Mouse (Mus musculus) stomach, embryonic 15.5 days (tissue): ENCODE results near the gene Fkbp5. TPM values are rescaled to one million over a fixed set of nuclear protein-coding genes. Genes with fewer than 3 reads are reported as not detected.
A peak's percentile ranks its signal among the peaks of the same experiment; 100 is the strongest.

Experiments used
- ATAC-seq: fragments of 200-750 bp; cut with Nextera tagmentation; 2 replicates; pipeline ENCODE4 v1.8.0; 2017; ENCODE audit warnings: low read depth, moderate number of reproducible peaks, moderate TSS enrichment; ENCODE audit not compliant: insufficient read depth, low FRiP score
- H3K27ac ChIP-seq: fragments of 300-500 bp; sonication (generic); 2 replicates; pipeline ENCODE4 v1.5.1; 2015; ENCODE audit warnings: mild to moderate bottlenecking, inconsistent platforms
- H3K27me3 ChIP-seq: fragments of 300-500 bp; sonication (generic); replicated peaks from 2 replicates; pipeline ENCODE4 v1.6.1; 2015; ENCODE audit warnings: inconsistent platforms
- H3K36me3 ChIP-seq: fragments of 300-500 bp; sonication (generic); 2 replicates; pipeline ENCODE4 v1.6.1; 2015; ENCODE audit warnings: inconsistent platforms
- H3K4me1 ChIP-seq: fragments of 300-500 bp; sonication (generic); 2 replicates; pipeline ENCODE4 v1.6.1; 2015; ENCODE audit warnings: inconsistent platforms
- H3K4me2 ChIP-seq: fragments of 300-500 bp; sonication (generic); 2 replicates; pipeline ENCODE4 v1.6.1; 2015; ENCODE audit warnings: mild to moderate bottlenecking, inconsistent platforms
- H3K4me3 ChIP-seq: fragments of 300-500 bp; sonication (generic); replicated peaks from 2 replicates; pipeline ENCODE4 v1.5.1; 2015; ENCODE audit warnings: inconsistent platforms
- H3K9ac ChIP-seq: fragments of 300-500 bp; sonication (generic); 2 replicates; pipeline ENCODE4 v1.6.1; 2015; ENCODE audit warnings: inconsistent platforms
- H3K9me3 ChIP-seq: fragments of 300-500 bp; sonication (generic); 2 replicates; pipeline ENCODE4 v1.6.1; 2016; ENCODE audit warnings: inconsistent platforms
- WGBS: fragments of 180-500 bp; shearing (Covaris S2); methylation state at CpG from one replicate; pipeline ENCODE4 v1.1.7; 2015; 5-methylcytosine and 5-hydroxymethylcytosine counted together
- polyA plus RNA-seq: library from polyadenylated mRNA; unstranded; fragments of >200 nt; fragmentation: Nextera tagmentation; extraction: Ambion mirVana; gene quantifications from 2 replicates; pipeline ENCODE4 v1.2.1, GENCODE M21; 2015

The Fkbp5 gene
- polyA plus RNA-seq, 1 experiment from 2014 or later = 24.1 TPM

- WGBS = 58% methylated on average over 1 of the region's 1 CpGs
- no peak for ATAC-seq
Measured at GRCm38 (mm10) chr17:28513337-28513736, 4.0 kb downstream of the Fkbp5 start.

DNA sequence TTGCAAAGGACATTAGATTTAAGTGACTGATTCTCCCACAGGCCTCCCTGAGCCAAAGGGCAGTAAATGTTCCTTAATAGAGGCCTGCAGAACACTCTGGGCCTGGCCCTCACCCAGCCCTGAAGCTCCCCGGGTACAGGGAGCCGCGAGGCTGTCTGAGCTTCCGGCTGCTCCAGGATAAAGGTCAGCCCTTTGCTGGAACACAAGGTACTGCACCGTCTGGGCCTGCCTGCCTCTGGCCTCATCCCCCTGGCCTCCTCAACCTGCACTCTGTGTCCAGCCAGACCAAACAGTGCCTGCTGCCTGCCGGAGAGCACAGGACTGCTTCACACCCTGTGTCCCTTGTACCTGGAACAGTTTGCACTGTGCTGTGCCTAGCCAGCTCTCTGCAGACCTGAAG, 4.6 kb downstream of the Fkbp5 start:
- peak; percentile 24; the same call in 1 of the 2 replicates for ATAC-seq
- no peaks in the 10 kb centered on the region for H3K27me3 ChIP-seq
- H3K36me3 ChIP-seq = no peaks in the 10 kb centered on the region
- H3K27ac ChIP-seq = peak overlapping the region; percentile 38
- peaks cover 35% of the 10 kb centered on the region for H3K4me1 ChIP-seq
- no peaks in the 10 kb centered on the region for H3K9me3 ChIP-seq
- 35% methylated on average over 6 of the region's 6 CpGs for WGBS
- 0 out of 2 replicates have a peak overlapping the region, but pooled peaks have one; percentile 8 for H3K9ac ChIP-seq
- no peak overlapping the region for H3K4me2 ChIP-seq
- H3K4me3 ChIP-seq = no peak overlapping the region

More at GRCm38 (mm10) chr17:28513337-28513736, 4.0 kb downstream of the Fkbp5 start:
- peaks cover 36% of the 10 kb centered on the region for H3K4me1 ChIP-seq
- 0 out of 2 replicates have a peak overlapping the region, but pooled peaks have one; percentile 33 for H3K27ac ChIP-seq
- H3K27me3 ChIP-seq = no peaks in the 10 kb centered on the region
- no peaks in the 10 kb centered on the region for H3K9me3 ChIP-seq
- H3K4me2 ChIP-seq = no peak overlapping the region
- no peak overlapping the region for H3K9ac ChIP-seq
- H3K36me3 ChIP-seq = no peaks in the 10 kb centered on the region
- H3K4me3 ChIP-seq = no peak overlapping the region

DNA sequence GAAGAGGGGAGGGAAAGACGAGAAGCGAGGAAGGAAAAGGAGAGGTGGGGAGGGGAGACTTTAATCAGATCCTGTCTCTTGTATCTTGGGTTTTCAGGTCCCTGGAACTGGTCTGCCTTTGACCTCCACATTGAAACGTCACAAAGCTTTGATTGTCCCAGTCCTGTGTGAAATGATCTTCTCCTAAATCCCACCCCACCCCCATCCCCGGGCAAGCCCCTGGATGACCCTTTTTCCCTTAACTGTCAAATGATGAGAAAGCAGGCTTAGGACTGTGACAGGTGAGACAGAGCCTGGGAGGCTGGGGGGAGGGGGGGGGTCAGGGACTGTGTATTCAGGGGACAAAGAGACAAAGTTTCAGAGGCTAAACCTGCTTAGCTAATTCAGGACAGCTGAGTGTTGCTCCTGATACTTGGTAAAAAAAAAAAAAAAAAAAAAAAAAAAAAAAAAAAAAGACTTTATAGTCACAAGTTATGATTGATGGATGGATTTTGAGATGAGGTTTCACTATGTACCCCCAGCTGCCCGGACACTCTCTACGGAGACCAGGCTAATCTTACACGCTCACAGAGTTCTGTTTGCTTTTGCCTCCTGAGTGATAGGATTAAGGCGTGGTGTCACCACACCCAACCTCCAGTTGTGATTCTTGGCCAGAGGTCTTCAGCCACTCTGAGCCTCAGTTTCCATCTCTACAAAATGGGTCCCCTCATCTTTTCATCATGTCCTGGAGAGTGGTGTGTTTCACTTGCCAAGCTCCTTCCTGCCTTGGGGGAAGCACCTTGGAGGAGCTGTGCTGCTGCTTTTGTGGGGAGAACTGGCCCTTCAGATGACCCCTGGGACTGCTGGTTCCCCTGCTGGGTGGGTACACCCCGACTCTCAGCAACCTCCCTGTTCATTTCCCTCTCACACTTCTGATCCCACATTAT, 5.4 kb downstream of the Fkbp5 start:
- peak overlapping the region; percentile 38; the same call in 1 of the 2 replicates for H3K27ac ChIP-seq
- no peaks in the 10 kb centered on the region for H3K9me3 ChIP-seq
- no peak overlapping the region for H3K4me3 ChIP-seq
- no peak for ATAC-seq
- no peak overlapping the region for H3K9ac ChIP-seq
- H3K27me3 ChIP-seq = no peaks in the 10 kb centered on the region
- no peaks in the 10 kb centered on the region for H3K36me3 ChIP-seq
- H3K4me2 ChIP-seq = no peak overlapping the region
- 42% methylated on average over 8 of the region's 9 CpGs for WGBS
- peaks cover 38% of the 10 kb centered on the region for H3K4me1 ChIP-seq

- WGBS = 9% methylated on average over 28 of the region's 28 CpGs
- ATAC-seq = peak; percentile 23; the same call in 1 of the 2 replicates
- Histone ChIP-seq H3K4me3 (peak overlapping the region; percentile 15; the same call in 1 of the 2 replicates), H3K4me2 (peak overlapping the region; percentile 39), H3K9me3 (no peaks in the 10 kb centered on the region), H3K36me3 (no peaks in the 10 kb centered on the region), H3K9ac (no peak overlapping the region), H3K27ac (no peak overlapping the region), H3K27me3 (no peaks in the 10 kb centered on the region), H3K4me1 (peaks cover 37% of the 10 kb centered on the region)
Measured at GRCm38 (mm10) chr17:28510445-28511342, 6.6 kb downstream of the Fkbp5 start.

DNA sequence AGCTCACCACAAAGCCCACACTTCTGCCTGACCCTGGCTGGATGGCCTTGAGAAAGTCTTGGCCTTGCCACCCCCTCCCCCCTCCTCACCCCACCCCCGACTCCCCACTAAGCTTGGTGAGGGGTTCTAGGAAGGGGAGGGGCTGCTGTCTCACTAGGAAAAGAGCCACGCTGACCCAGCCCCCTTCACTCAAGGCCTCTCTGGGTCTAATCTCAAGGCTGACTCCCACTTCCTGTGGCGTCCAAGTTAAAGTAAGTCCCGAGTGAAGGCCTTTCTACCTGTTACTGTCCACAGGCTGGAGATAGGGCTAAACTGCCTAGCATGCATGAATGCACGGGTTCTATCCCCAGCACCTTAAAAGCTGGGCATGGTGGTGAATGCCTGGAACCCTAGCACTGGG, 9.8 kb downstream of the Fkbp5 start:
- Histone ChIP-seq H3K4me1 (peaks cover 31% of the 10 kb centered on the region), H3K27ac (no peak overlapping the region), H3K27me3 (no peaks in the 10 kb centered on the region), H3K4me3 (no peak overlapping the region), H3K9me3 (no peaks in the 10 kb centered on the region), H3K4me2 (no peak overlapping the region), H3K9ac (no peak overlapping the region), H3K36me3 (no peaks in the 10 kb centered on the region)
- 31% methylated on average over 4 of the region's 5 CpGs for WGBS
- no peak for ATAC-seq

DNA sequence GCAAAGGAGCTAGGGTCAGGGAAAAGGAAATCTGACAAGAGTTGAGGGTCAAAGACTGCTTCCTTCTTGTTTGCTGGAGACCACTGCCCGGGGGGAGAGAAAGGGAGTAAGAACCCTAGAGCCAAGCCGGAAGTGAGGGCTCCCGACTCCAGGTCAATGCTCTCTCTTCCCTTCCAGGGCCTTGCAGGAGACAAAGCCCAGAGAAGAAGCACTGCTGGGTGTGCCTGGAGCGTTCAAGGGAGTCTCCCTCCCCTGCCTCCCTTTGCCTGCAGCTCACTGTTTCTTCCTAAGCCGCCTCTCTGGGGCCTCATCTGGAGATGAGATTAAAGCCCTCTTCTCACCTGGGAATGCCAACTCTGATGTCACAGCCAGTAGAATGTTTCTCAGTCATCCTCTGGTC, 10.4 kb downstream of the Fkbp5 start:
- H3K27ac ChIP-seq = no peak overlapping the region
- H3K36me3 ChIP-seq = no peaks in the 10 kb centered on the region
- H3K4me1 ChIP-seq = peaks cover 25% of the 10 kb centered on the region
- no peak overlapping the region for H3K4me2 ChIP-seq
- H3K9me3 ChIP-seq = no peaks in the 10 kb centered on the region
- 19% methylated on average over 5 of the region's 5 CpGs for WGBS
- no peak overlapping the region for H3K9ac ChIP-seq
- no peak overlapping the region for H3K4me3 ChIP-seq
- no peak for ATAC-seq
- H3K27me3 ChIP-seq = no peaks in the 10 kb centered on the region

DNA sequence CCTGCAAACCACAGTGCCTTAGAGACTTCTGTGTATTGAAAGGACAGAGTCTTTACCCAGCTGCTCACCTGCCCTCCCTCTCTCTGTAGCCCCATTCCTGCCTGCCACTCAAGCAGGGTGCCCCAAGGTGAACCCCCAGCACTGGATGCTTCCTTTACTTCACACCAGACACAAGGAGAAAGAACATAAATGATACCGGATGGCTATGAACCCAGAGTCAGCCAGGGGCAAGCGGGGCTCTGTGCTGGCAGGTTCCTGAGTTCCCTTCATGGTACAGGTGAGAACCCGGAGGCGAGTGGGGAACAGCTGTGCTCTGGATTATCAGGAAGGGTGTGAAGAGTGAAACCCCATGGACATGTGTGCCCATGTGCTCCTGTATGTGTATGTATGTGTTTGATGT, 11.7 kb downstream of the Fkbp5 start:
- Histone ChIP-seq H3K4me1 (peaks cover 16% of the 10 kb centered on the region; the same call in 1 of the 2 replicates), H3K9me3 (no peaks in the 10 kb centered on the region), H3K27ac (no peak overlapping the region), H3K9ac (no peak overlapping the region), H3K27me3 (no peaks in the 10 kb centered on the region), H3K4me3 (no peak overlapping the region), H3K4me2 (no peak overlapping the region), H3K36me3 (no peaks in the 10 kb centered on the region)
- WGBS = 83% methylated on average over 4 of the region's 4 CpGs
- ATAC-seq = no peak

- Histone ChIP-seq H3K4me1 (0 out of 2 replicates have a peak, but pooled peaks cover 15% of the 10 kb centered on the region), H3K9me3 (no peaks in the 10 kb centered on the region), H3K27me3 (no peaks in the 10 kb centered on the region), H3K4me2 (no peak overlapping the region), H3K27ac (no peak overlapping the region), H3K4me3 (no peak overlapping the region), H3K9ac (no peak overlapping the region), H3K36me3 (no peaks in the 10 kb centered on the region)
- WGBS = 73% methylated on average over 6 of the region's 6 CpGs
- ATAC-seq = no peak
Measured at GRCm38 (mm10) chr17:28504182-28504581, 13.1 kb downstream of the Fkbp5 start.

GRCm38 (mm10) chr17:28502196-28502821, 15.0 kb downstream of the Fkbp5 start:
- ATAC-seq = no peak
- H3K4me1 ChIP-seq = 0 out of 2 replicates have a peak, but pooled peaks cover 9% of the 10 kb centered on the region
- WGBS = 59% methylated on average over 7 of the region's 7 CpGs

GRCm38 (mm10) chr17:28500465-28500864, 16.9 kb downstream of the Fkbp5 start:
- Histone ChIP-seq H3K4me1 (no peaks in the 10 kb centered on the region), H3K9me3 (no peaks in the 10 kb centered on the region), H3K36me3 (no peaks in the 10 kb centered on the region), H3K4me2 (no peak overlapping the region), H3K9ac (no peak overlapping the region), H3K4me3 (no peak overlapping the region), H3K27me3 (no peaks in the 10 kb centered on the region), H3K27ac (no peak overlapping the region)
- 63% methylated on average over 3 of the region's 3 CpGs for WGBS
- no peak for ATAC-seq

More at GRCm38 (mm10) chr17:28502196-28502821, 15.0 kb downstream of the Fkbp5 start:
- Histone ChIP-seq H3K27ac (no peak overlapping the region), H3K9me3 (no peaks in the 10 kb centered on the region), H3K4me3 (no peak overlapping the region), H3K36me3 (no peaks in the 10 kb centered on the region), H3K4me2 (no peak overlapping the region), H3K9ac (no peak overlapping the region), H3K27me3 (no peaks in the 10 kb centered on the region)

- ATAC-seq = no peak
- Histone ChIP-seq H3K9ac (no peak overlapping the region), H3K4me3 (no peak overlapping the region), H3K27me3 (no peaks in the 10 kb centered on the region), H3K27ac (no peak overlapping the region), H3K36me3 (no peaks in the 10 kb centered on the region), H3K9me3 (no peaks in the 10 kb centered on the region), H3K4me2 (no peak overlapping the region), H3K4me1 (no peaks in the 10 kb centered on the region)
- 68% methylated on average over 2 of the region's 2 CpGs for WGBS
Measured at GRCm38 (mm10) chr17:28499190-28499589, 18.1 kb downstream of the Fkbp5 start.
